10 mouse cellular contexts compared by ENCODE assay signal in genomic region chr16:4647651-4648141, GRCm38 (mm10). TPM values are rescaled to one million over a fixed set of nuclear protein-coding genes. Genes with fewer than 3 reads are reported as not detected.
A peak's percentile ranks its signal among the peaks of the same experiment; 100 is the strongest.
DNase-seq lines count a peak whose midpoint lies in the region; ATAC-seq lines count a peak whose summit lies in the region.
"Had no signal": no experiment of that assay in that cellular context is flagged by ENCODE, and none has a peak within 500 bp of the region (broad histone marks: within the 10 kb centered on the region; RNA-seq: fewer than 3 reads in every experiment).

No protein-coding gene starts in this region.

- WGBS in kidney, embryonic 16.5 days = 52% methylated on average over 13 of the region's 13 CpGs
- WGBS in embryonic facial prominence, embryonic 12.5 days = 55% methylated on average over 13 of the region's 13 CpGs
- 60% methylated on average over 13 of the region's 13 CpGs for WGBS in intestine, embryonic 16.5 days

- H3K4me1 ChIP-seq in kidney, embryonic 16.5 days (ENCODE audit: insufficient read depth, low read length) = peaks cover 64% of the 10 kb centered on the region
- H3K4me1 ChIP-seq in embryonic facial prominence, embryonic 12.5 days = peaks cover 88% of the 10 kb centered on the region
- peaks cover 45% of the 10 kb centered on the region for H3K4me1 ChIP-seq in intestine, embryonic 16.5 days (ENCODE audit: control insufficient read depth, insufficient read depth, low read length)

- H3K27me3 ChIP-seq in kidney, embryonic 16.5 days (ENCODE audit: insufficient read depth, low read length) = no peaks in the 10 kb centered on the region
- no peaks in the 10 kb centered on the region for H3K27me3 ChIP-seq in embryonic facial prominence, embryonic 12.5 days
- no peaks in the 10 kb centered on the region for H3K27me3 ChIP-seq in intestine, embryonic 16.5 days (replicated peaks; ENCODE audit: control insufficient read depth, insufficient read depth, low read length)

- H3K9me3 ChIP-seq in kidney, embryonic 16.5 days (ENCODE audit: low read length) = no peaks in the 10 kb centered on the region
- no peaks in the 10 kb centered on the region for H3K9me3 ChIP-seq in embryonic facial prominence, embryonic 12.5 days
- no peaks in the 10 kb centered on the region for H3K9me3 ChIP-seq in intestine, embryonic 16.5 days (ENCODE audit: control insufficient read depth, low read length)
- H3K9me3 ChIP-seq: G1E had no signal

- H3K36me3 ChIP-seq in kidney, embryonic 16.5 days (ENCODE audit: insufficient read depth, low read length) = peaks cover 34% of the 10 kb centered on the region
- H3K36me3 ChIP-seq in embryonic facial prominence, embryonic 12.5 days = peaks cover 32% of the 10 kb centered on the region
- H3K36me3 ChIP-seq in intestine, embryonic 16.5 days (ENCODE audit: control insufficient read depth, insufficient read depth, low read length) = peaks cover 16% of the 10 kb centered on the region; the same call in 1 of the 2 replicates

- no peak overlapping the region; the same call in 1 of the 2 replicates for H3K9ac ChIP-seq in kidney, embryonic 16.5 days (replicated peaks; ENCODE audit: low read length)
- peak overlapping the region; percentile 11; the same call in 1 of the 2 replicates for H3K9ac ChIP-seq in embryonic facial prominence, embryonic 12.5 days
- no peak overlapping the region; the same call in 1 of the 2 replicates for H3K9ac ChIP-seq in intestine, embryonic 16.5 days (ENCODE audit: low read depth, low read length)

- peak overlapping the region; percentile 75 for H3K27ac ChIP-seq in kidney, embryonic 16.5 days (ENCODE audit: low read length)
- H3K27ac ChIP-seq in embryonic facial prominence, embryonic 12.5 days = peak overlapping the region; percentile 82
- H3K27ac ChIP-seq in intestine, embryonic 16.5 days (ENCODE audit: low read length) = no peak overlapping the region
- H3K27ac ChIP-seq: macrophage had no signal

- ATAC-seq in kidney, embryonic 16.5 days (ENCODE audit: low FRiP score, low TSS enrichment) = peak; percentile 7; the same call in 1 of the 2 replicates
- ATAC-seq in embryonic facial prominence, embryonic 12.5 days (ENCODE audit: insufficient number of reproducible peaks, insufficient read depth, low FRiP score, low TSS enrichment) = no peak
- ATAC-seq in intestine, embryonic 16.5 days = no peak

- intact Hi-C loops in heart, postnatal 10 days (cut with DNase I) = no loop called here

- no peak for DNase-seq in kidney, adult 18-20 months
- peak; percentile 71 to 72 for DNase-seq in heart, postnatal 10 days
- DNase-seq in lung, postnatal 4 days = peak; percentile 59 to 76
- DNase-seq in spleen, adult 18-20 months = no peak
- no peak for DNase-seq in frontal cortex, postnatal 25 days (ENCODE audit: low spot score in 2 of 2)

- peak overlapping the region; percentile 20; the same call in 1 of the 2 replicates for H3K4me2 ChIP-seq in kidney, embryonic 16.5 days (replicated peaks; ENCODE audit: low read depth, low read length)
- H3K4me2 ChIP-seq in embryonic facial prominence, embryonic 12.5 days (replicated peaks) = peak overlapping the region; percentile 8; the same call in 1 of the 2 replicates
- H3K4me2 ChIP-seq in intestine, embryonic 16.5 days (ENCODE audit: low read depth, low read length) = no peak overlapping the region

- H3K4me3 ChIP-seq in kidney, embryonic 16.5 days (ENCODE audit: low read length) = no peak overlapping the region
- no peak overlapping the region for H3K4me3 ChIP-seq in embryonic facial prominence, embryonic 12.5 days
- H3K4me3 ChIP-seq in intestine, embryonic 16.5 days (ENCODE audit: low read length) = no peak overlapping the region

RNA-seq across cellular contexts. Expression of gene Dnaja3, which starts 7.9 kb away (rescaled TPM):
- polyA plus RNA-seq in kidney, embryonic 16.5 days (2015; fragmentation: Nextera tagmentation; extraction: Ambion mirVana) = 89.6 and 95.3 TPM in 2 replicates
- 57.1 and 59.8 TPM in 2 replicates for polyA plus RNA-seq in embryonic facial prominence, embryonic 12.5 days (2016; fragmentation: Nextera tagmentation; extraction: Ambion mirVana)
- total RNA-seq in heart, postnatal 10 days (2021) = 100 to 1,000 TPM; 106 to 107 TPM
- polyA plus RNA-seq in intestine, embryonic 16.5 days (2015; fragmentation: Nextera tagmentation; extraction: Ambion mirVana) = 90.5 and 92.5 TPM in 2 replicates

RNA-seq across cellular contexts. Expression of gene Vasn, which starts 8.0 kb away (rescaled TPM):
- polyA plus RNA-seq in kidney, embryonic 16.5 days (2015; fragmentation: Nextera tagmentation; extraction: Ambion mirVana) = 26.8 TPM in 2 replicates
- polyA plus RNA-seq in embryonic facial prominence, embryonic 12.5 days (2016; fragmentation: Nextera tagmentation; extraction: Ambion mirVana) = 23.4 and 24.1 TPM in 2 replicates
- 10 to 100 TPM; 13.6 to 18.0 TPM for total RNA-seq in heart, postnatal 10 days (2021)
- 13.5 and 13.6 TPM in 2 replicates for polyA plus RNA-seq in intestine, embryonic 16.5 days (2015; fragmentation: Nextera tagmentation; extraction: Ambion mirVana)

RNA-seq across cellular contexts. Expression of gene Pam16, which starts 22.9 kb away (rescaled TPM):
- polyA plus RNA-seq in kidney, embryonic 16.5 days (2015; fragmentation: Nextera tagmentation; extraction: Ambion mirVana) = 67.8 and 80.4 TPM in 2 replicates
- polyA plus RNA-seq in embryonic facial prominence, embryonic 12.5 days (2016; fragmentation: Nextera tagmentation; extraction: Ambion mirVana) = 96.4 and 104 TPM in 2 replicates
- 100 to 1,000 TPM in 1 of 2 experiments, 10 to 100 TPM in 1; 96.6 to 125 TPM for total RNA-seq in heart, postnatal 10 days (2021)
- polyA plus RNA-seq in intestine, embryonic 16.5 days (2015; fragmentation: Nextera tagmentation; extraction: Ambion mirVana) = 79.4 and 86.8 TPM in 2 replicates

RNA-seq across cellular contexts. Expression of gene Coro7, which starts 31.9 kb away (rescaled TPM):
- polyA plus RNA-seq in kidney, embryonic 16.5 days (2015; fragmentation: Nextera tagmentation; extraction: Ambion mirVana) = 21.4 and 24.0 TPM in 2 replicates
- 18.2 and 23.1 TPM in 2 replicates for polyA plus RNA-seq in embryonic facial prominence, embryonic 12.5 days (2016; fragmentation: Nextera tagmentation; extraction: Ambion mirVana)
- 10 to 100 TPM; 24.6 to 26.1 TPM for total RNA-seq in heart, postnatal 10 days (2021)
- 29.2 and 30.5 TPM in 2 replicates for polyA plus RNA-seq in intestine, embryonic 16.5 days (2015; fragmentation: Nextera tagmentation; extraction: Ambion mirVana)

RNA-seq across cellular contexts. Expression of gene Glis2, which starts 53.2 kb away (rescaled TPM):
- 43.6 and 53.6 TPM in 2 replicates for polyA plus RNA-seq in kidney, embryonic 16.5 days (2015; fragmentation: Nextera tagmentation; extraction: Ambion mirVana)
- 33.0 and 33.4 TPM in 2 replicates for polyA plus RNA-seq in embryonic facial prominence, embryonic 12.5 days (2016; fragmentation: Nextera tagmentation; extraction: Ambion mirVana)
- 10 to 100 TPM; 27.6 to 34.5 TPM for total RNA-seq in heart, postnatal 10 days (2021)
- 14.5 and 18.1 TPM in 2 replicates for polyA plus RNA-seq in intestine, embryonic 16.5 days (2015; fragmentation: Nextera tagmentation; extraction: Ambion mirVana)

Comparison
In these comparisons a context has a peak if more than half of its experiments do, and no peak if none do; other contexts are left out.
1. DNase-seq: peak in heart, postnatal 10 days (2 of 2) and lung, postnatal 4 days (2 of 2); none in kidney, adult 18-20 months (single experiment), spleen, adult 18-20 months (0 of 2) and frontal cortex, postnatal 25 days (0 of 2).